Mouse (Mus musculus): Measurements from ENCODE around the gene Dgka.
"Not testable (repeated sequence)": the region's sequence is repeated elsewhere in the genome, so short reads cannot be mapped to it uniquely, and the experiment has no call there.

The Dgka gene

DNA sequence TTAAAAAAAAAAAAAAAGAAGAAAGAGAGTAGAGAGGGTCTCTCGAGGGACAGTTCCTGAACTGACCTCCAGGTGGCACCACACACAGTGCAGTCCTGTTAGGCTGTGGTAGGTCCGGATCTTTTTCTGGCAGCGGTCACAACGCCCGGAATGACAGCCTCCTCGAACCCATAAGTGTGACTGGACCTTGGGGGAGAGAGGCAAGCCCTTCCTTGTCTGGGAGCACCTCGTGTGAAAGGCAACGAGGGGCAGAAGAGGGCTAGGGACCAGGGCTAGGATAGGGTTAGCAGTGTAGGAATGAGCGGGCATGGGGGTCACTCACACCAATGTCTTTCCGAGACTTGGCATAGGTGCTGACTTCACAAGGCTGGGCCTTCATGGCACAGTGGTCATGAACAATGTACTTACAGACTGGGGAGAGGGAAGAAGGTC is 13.6 kb downstream of the Dgka start:
- DNase-seq = peak; percentile 89

DNA sequence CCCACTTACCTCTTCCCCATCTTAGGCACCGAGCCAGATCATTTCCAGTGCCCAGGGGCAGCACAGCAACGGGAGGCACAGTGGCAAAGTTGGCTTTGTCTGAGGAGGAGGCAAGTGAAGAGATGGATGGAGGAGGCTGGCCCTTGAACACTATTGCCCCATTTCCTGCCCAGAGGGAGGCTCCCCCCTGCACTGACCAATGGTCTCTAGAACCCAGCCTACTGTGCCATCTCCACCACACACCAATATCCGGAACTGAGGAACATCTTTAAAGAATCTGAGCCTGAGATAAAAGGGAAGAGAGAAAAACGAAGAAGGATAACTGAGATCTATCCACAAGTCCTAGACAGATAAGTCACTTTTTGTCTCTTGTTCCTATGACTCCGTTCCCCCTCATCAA is 16.6 kb downstream of the Dgka start:
- DNase-seq = no peak

DNA sequence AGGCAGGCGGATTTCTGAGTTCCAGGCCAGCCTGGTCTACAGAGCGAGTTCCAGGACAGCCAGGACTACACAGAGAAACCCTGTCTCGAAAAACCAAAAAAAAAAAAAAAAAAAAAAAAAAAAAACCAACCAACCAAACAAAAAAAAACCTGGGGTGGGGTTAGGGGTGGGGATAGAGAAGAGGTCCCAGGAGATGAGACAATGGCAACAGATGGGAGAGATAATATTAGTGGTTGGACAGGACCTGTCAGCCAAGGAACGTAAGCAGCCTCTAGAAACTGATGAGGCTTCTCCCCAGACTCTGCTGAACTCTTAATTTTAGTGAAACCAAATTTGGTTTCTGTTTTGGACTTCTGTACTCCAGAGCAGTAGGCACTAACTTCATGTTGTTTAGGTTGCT is 19.2 kb downstream of the Dgka start:
- not testable (repeated sequence) for DNase-seq

DNA sequence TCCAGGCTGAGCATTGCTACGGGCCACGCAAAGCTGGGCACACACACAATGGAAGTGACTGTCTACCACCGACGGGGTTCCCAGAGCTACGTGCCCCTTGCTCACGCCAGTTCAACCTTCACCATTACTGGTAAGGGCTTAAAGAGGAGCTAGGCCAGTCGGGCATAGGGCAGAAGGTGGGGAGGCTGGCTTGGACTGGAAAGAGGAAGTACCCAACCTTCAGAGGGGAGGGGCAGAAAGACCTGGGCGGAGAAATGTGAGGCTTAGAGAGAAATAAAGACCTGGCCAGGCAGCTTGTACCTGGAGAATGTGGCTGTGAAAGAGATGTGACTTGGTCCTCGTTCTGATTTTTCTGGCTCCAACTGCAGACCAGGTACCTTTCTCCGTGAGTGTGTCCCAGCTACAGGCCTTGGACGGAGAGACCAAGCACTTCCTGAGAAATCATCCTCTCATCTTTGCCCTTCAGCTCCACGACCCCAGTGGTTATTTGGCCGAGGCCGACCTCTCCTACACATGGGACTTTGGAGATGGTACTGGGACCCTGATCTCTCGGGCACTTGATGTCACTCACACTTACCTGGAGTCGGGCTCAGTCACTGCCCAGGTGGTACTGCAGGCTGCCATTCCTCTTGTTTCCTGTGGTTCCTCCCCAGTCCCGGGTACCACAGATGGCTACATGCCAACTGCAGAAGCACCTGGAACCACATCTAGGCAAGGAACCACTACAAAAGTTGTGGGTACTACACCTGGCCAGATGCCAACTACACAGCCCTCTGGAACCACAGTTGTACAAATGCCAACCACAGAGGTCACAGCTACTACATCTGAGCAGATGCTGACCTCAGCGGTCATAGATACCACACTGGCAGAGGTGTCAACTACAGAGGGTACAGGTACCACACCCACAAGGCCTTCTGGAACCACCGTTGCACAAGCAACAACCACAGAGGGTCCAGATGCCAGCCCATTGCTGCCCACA is 28.8 kb downstream of the Dgka start:
- peak; percentile 27 for DNase-seq

DNA sequence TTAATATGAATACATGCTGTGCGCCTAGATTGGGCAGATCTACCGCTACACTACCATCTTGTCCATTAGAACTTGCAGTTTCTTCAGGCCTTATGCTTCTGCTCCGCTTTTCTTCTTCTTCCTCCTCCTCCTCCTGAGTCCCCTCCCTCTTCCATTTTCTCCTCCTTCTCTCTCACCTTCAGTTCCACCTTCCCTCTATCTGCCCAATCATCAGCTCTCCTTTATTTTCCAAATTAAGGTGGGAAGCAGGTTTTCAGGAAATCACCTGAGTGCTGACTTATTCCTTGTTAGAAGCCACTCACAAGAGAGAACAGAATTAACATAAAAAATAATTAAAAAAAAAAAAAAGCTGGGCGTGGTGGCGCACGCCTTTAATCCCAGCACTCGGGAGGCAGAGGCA is 33.3 kb downstream of the Dgka start:
- not testable (repeated sequence) for DNase-seq

DNA sequence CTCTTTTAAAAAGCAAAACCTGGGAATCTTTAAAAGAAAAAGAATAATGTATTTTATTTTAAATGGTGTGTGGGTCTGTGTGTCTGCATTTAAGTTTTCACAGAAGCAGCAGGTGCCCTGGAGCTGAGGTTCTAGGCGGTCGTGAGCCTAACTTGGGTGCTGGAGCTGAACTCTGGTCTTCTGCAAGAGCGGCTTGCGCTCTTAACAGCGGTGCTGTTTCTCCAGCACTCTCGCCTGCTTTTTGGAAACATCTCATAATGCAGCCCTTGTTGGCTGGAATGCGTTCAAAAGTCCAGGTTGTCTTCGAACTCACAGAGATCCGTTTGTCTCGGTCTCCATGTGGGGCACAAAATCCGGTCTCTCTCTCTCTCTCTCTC is 39.4 kb downstream of the Dgka start:
- DNase-seq = peak; percentile 27

DNA sequence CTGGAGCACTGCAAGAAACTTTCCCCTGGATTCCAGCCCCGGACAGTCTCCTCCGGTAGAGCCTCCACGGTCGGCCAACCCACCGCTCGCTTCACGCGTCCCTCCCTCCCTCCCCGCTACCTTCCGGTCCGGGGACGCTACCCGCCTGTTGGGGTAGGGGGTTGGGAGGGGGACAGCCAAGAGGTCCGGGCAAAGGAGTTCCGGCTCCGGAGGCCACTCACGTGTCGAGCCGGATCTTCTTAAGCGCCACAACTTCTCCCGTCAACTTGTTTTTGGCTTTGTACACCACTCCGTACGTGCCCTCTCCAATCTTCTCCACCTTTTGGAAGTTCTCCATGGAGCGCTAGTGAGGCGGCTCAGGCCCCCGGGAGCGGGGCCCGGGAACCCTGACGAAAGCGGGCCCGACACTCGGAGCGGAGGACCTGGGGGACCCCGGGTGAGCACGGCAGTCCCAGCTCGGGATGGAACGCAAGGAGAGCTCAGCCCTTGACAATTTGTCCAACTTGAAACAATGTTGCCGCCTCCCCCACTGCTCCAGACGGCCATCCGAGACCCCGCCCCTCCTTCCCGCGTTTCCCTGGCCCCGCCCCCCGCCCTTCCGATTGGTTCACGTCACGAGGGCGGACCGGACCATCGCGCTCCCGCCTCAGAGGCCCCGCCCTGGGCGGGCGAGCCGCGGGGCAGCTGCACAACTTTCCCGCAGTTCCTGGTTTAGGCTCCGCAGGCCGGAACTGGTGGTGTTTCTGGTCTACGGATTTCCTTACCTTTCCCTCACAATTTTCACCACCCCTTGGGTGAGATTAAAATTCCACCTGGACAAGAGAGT is 40.0 kb downstream of the Dgka start, which contains the start of gene Cdk2:
Gene Cdk2, minus strand, starts transcription at position 541 of the 826 bp plus-strand sequence.
- peak; percentile 95 for DNase-seq

DNA sequence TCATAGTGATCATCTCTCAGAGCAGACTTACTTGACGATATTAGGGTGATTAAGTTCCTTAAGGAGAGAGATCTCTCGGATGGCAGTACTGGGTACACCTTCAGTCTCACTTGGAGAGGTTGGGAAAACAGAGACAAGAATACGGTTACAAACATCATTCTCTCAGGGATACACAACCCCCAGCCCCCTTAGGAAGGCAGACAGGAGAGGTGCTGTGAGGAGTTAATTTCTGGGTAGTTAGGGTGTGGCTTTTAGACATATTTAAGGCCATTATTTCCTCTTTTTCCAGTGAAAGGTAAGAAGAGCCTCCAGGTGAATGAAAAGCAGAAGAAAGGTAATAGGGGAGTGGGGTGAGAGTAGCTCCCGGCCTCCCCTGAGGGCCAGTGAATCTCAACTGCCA is 40.8 kb downstream of the Dgka start, which contains the start of gene Pmel:
Gene Pmel, plus strand, starts transcription at position 301 of the 400 bp plus-strand sequence.
- no peak for DNase-seq

DNA sequence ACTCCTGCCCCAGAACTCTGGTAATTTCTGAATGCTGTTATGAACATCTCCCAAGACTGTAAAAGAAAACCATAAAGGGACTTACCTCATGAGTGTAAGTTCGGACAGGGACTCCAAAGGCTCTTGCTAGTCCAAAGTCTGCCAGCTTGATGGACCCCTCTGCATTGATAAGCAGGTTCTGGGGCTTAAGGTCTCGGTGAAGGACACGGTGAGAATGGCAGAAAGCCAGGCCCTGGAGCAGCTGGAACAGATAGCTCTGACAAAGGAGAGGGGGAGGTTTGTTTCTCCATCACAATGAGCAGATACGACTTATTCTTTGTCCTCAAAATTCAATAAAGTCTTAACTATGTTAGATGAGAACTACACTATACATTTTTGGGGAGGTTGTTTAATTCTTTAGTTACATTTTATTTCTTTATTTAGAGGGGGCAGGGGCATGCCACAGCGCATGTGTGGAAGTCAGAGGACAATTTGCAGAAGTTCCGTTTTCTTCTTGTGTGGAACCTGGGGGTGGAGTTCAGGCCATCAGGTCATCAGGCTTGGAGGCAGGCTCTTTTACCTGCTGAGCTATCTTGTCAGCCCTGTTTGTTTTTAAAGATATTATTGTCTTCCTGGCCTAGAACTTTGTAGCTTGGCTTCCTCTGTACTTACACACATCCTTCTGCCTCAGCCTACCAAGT is 42.2 kb downstream of the Dgka start:
- no peak for DNase-seq

DNA sequence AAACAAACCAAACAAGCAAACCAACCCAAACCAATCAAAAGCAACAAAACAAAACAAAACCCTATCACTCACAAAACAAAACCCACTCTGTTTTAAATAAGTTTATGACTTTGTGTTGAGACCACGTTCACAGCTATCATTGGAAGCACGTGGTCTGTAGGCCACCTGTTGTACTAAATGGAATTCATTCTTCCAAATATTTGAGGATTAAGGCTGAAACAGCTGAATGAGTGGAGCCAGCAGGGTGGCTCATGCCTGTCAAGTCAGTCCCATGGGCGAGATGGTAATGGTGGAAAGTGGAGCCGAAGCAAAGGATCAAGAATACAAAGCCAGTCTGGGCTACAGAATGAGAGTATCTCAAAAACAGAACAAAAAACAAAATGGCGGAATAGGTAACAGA is 43.9 kb downstream of the Dgka start:
- DNase-seq = no peak

DNA sequence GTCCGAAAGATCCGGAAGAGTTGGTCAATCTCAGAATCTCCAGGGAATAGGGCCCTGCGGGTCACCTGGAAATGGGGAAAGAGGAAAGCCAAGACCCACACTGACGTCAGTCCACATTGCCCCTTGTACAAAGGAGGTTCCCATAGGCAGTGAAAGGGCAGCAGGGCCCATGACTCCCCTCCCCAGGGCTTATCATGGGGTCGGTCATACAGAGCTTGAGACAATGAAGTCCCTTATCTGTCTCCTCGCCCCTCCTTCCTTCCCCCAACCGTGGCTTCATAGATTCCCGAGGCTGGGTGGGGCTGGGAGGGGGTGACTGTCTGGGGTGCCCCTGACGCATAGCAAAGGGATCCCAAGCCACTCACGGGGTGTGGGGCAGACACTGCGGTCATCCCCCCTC is 45.0 kb downstream of the Dgka start:
- no peak for DNase-seq

DNA sequence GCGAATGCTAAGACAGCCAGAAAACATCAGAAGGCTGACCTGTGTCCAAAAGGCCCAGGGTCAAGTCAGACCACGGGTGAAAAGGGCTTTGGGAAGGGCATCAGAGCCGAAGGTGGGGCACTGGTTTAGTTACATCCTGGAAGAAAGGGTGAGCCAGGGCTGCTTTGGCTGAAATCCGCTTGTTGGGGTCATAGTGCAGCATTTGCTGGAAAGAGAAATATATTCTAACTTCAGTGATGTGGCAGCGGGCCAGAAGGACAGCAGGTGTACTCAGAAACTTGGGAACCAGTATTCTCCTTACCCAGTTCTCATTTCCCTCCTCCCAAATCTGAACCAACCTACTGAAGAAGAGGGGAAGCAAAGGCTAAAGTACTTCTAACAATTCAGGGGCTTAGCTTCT is 45.6 kb downstream of the Dgka start:
- DNase-seq = no peak

DNA sequence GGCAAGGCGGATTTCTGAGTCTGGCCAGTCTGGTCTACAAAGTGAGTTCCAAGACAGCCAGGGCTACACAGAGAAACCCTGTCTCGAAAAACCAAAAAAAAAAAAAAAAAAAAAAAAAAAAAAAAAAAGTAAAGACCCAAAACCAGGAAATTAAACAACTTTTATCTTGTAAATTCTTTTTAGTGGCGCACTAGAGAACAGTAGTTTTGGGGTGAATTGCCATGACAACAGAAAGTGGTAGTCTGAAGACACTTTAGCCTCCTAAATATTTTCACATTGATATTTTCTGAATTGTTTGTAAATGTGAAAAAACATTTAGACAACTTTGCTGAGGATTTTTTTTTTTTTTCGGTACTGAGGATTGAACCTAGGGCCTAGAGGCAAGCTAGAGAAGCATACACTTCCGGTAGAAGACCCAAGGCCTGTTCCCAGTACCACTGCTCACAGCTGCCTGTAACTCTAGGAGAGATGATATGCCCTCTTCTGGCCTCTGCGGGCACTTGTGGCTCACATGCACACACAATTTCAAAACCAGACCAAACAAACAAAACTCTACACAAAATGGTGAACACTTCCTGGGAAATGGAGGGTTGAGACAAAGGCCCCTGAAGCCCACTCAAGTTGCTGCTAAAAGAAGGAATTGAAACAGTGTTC is 47.5 kb downstream of the Dgka start:
- DNase-seq = no peak

DNA sequence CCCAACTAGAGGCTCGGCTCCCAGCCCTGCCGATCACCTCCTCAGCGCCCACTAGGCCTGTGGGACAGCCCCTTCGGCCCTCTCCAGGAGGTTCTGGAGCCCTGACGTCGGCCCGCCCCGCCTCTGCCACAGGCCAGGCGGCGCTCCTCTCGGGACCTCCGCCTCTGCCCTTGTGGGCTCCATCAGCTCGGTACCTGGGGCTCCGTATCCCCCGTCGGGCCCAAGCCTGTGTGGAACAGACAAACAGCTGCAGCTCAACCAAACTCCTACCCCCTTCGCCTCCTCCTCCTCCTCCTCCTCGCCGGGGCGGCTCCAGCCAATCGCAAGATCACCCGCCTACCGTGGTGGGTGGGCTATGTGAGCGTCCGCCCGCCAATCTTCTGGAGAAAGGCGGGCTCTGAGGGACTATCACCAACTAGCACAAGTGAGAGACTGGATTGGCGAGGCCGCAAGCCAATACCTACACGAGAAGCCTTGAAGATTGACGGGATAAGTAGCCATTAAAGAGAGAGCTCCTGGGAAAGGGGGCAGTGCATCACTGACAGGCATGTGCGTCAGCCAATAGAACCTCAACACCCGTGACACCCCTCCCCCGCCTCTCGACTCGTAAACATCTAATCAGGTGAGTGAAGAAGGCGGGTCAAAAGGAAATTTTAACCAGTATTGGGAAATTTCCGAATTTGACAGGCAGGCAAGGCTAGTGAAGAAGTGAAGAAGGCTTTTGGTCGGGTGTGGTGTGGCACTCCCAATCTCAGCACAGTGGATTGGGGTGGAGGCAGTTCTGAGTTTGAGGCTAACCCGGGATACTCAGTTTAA is 48.5 kb downstream of the Dgka start, which contains the start of gene Rab5b:
Gene Rab5b, minus strand, starts transcription at position 273 of the 816 bp plus-strand sequence.
- peak; percentile 99 for DNase-seq

DNA sequence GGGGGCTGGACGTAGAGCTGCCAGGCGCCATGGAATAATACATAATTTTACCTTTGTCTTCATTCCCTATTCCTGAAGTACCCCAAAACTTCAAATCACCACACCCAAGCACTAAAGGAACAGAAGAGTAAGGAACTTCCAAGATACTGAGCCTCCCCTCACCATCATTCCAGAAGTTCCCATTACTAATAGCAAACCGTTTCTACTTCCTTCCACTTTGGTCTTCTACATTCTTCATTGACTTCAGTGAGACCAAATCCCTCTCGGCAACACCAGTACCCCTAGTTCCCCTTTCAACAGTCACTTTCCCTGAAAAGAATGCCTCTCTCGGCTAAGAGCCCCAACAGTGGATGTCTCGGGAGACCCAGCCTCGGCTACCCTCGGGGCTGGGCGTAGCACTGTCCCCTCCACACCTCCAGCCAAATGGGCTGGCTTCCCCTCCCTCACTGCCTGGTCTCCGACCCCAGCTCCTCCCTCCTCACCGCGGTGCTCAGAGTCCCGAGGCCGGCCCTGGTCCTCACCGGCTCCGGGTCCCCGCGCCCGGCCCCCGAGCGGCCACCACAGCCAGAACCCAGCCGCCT is 49.2 kb downstream of the Dgka start:
- DNase-seq = no peak

DNA sequence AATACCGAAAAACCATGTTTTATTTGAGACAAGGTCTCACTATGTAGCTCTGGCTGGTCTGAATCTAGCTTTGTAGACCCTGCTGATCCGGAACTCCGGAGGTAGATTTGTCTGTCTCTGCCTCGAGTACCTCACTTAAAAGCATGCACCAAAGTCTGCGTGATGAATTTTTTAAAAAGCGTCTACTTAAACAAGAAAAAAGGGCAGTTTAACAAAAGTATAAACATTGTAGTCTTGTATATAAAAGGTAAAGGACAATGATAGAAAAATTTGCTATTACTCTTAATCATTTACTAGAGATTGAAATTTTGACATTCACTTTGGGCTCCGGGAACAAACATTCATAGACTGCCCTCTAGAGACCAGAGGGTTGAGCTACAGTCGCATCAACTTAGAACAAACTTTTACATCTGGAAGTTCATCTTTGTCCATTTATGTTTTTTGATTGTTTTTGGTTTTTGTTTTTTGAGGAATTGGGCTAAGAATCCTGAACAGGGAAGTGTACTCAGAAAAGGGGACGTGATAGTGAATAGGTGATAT is 70.1 kb downstream of the Dgka start:
- peak; percentile 62 for DNase-seq

DNA sequence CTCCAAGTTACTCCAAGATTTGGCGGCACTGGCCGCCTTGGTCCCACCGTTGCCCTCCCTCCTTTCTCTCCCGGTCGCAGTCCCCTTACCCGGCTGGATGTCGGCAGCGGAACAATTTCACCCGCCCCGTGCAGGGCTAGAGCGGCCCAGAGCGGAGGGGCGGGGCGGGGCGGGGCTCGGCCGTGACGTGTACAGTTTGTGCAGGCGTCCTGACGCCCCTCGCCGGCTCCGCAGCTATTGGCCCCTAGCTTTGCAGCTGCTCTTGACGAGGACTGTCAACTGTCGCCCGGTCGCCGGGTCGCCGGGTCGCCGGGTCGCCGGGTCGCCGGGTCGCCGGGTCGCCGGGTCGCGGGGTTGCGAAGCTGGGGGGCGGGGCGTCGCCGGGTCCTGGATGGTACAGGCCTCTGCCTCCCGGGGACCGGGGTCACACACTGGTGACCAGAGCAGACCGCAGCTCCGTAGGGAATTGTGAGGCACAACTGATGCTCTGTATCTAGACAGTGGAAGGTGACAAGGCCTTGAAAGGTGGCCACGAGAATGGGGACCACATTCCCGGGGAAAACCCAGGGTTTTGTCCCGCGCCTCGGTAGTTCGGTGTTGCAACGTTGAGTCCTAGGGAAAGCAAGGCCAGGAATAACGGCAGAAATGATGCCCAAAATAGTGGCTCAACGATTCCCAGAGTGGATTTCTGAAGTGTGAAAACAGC is 70.7 kb downstream of the Dgka start, which contains the start of gene Suox:
Gene Suox, minus strand, starts transcription at position 311 of the 706 bp plus-strand sequence.
- peak; percentile 86 for DNase-seq

DNA sequence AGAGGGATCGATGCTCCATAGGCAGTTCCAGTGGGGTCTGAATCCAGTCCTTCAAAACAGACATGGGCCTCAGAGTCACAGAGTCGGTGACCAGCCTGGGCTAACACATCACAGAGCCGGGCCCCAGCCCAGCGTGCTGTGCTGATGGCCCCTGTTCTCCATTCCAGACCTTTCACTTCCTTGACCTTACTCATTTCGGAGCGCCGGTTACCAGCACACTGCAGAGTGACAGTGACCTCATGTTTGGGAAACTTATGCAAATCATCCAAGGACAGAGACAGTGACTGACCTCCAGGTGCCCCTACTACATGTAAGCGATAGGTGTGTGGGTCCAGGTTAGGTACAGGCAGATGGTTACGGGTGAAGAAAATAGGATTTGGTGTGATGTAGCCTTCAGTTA is 73.5 kb downstream of the Dgka start:
- DNase-seq = no peak
